In the genomic region with DNA sequence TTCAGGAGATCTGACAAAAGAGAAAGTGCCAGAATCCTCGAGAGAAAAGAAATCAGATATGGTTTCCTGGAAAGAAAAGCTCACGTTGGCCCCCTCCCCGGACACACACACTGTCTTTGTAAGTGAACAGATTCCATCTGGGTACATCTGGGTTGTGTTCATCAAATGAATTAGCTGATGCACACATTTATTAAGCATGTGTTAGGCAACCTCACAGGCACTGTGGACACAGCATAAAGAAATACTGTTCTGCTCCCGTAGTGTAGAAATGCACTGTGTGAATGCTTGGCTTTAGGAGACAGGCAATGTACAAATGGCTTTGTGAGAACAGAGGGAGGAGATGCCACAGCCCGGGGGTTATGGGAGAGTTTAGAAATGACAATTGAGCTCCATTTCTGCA, we compare ENCODE assay signal across 24 mouse cellular contexts.
DNase-seq lines count a peak whose midpoint lies in the region; ATAC-seq and TF ChIP-seq lines count a peak whose summit lies in the region.
"Had no signal": no experiment of that assay in that cellular context is flagged by ENCODE, and none has a peak within 500 bp of the region (broad histone marks: within the 10 kb centered on the region; RNA-seq: fewer than 3 reads in every experiment).

No protein-coding gene starts in this region.

- H3K9me3 ChIP-seq in hindbrain, embryonic 12.5 days (replicated peaks): no peaks in the 10 kb centered on the region
- H3K9me3 ChIP-seq in hindbrain, postnatal 0 days (ENCODE audit: low read length): no peaks in the 10 kb centered on the region
- no peaks in the 10 kb centered on the region for H3K9me3 ChIP-seq in midbrain, embryonic 11.5 days (ENCODE audit: control insufficient read depth, low read length)
- H3K9me3 ChIP-seq in midbrain, embryonic 16.5 days (replicated peaks; ENCODE audit: control insufficient read depth, low read length, poor library complexity, severe bottlenecking): no peaks in the 10 kb centered on the region
- no peaks in the 10 kb centered on the region for H3K9me3 ChIP-seq in neural tube, embryonic 13.5 days
- no peaks in the 10 kb centered on the region for H3K9me3 ChIP-seq in liver, embryonic 11.5 days (ENCODE audit: control insufficient read depth, low read length)
- H3K9me3 ChIP-seq: embryonic facial prominence, embryonic 13.5 days; forebrain, embryonic 13.5 days; heart, embryonic 10.5 days; kidney, embryonic 15.5 days; limb, embryonic 13.5 days; liver, embryonic 13.5 days; lung, embryonic 15.5 days had no signal

- 41% methylated on average over 5 of the region's 5 CpGs for WGBS in hindbrain, embryonic 12.5 days
- WGBS in hindbrain, postnatal 0 days: 35% methylated on average over 5 of the region's 5 CpGs
- WGBS in midbrain, embryonic 11.5 days: 67% methylated on average over 5 of the region's 5 CpGs
- WGBS in midbrain, embryonic 16.5 days: 44% methylated on average over 5 of the region's 5 CpGs
- 31% methylated on average over 5 of the region's 5 CpGs for WGBS in neural tube, embryonic 13.5 days
- WGBS in liver, embryonic 11.5 days: 78% methylated on average over 5 of the region's 5 CpGs

- H3K4me1 ChIP-seq in hindbrain, embryonic 12.5 days: peaks cover 16% of the 10 kb centered on the region
- H3K4me1 ChIP-seq in hindbrain, postnatal 0 days (ENCODE audit: insufficient read depth, low read length): no peaks in the 10 kb centered on the region
- H3K4me1 ChIP-seq in midbrain, embryonic 11.5 days (ENCODE audit: control insufficient read depth, insufficient read depth, low read length): no peaks in the 10 kb centered on the region
- H3K4me1 ChIP-seq in midbrain, embryonic 16.5 days (ENCODE audit: control insufficient read depth, insufficient read depth, low read length): peaks cover 3% of the 10 kb centered on the region; the same call in 1 of the 2 replicates
- peaks cover 37% of the 10 kb centered on the region for H3K4me1 ChIP-seq in neural tube, embryonic 13.5 days (replicated peaks)
- no peaks in the 10 kb centered on the region for H3K4me1 ChIP-seq in liver, embryonic 11.5 days (replicated peaks; ENCODE audit: control insufficient read depth, insufficient read depth, low read length)
- H3K4me1 ChIP-seq: embryonic facial prominence, embryonic 13.5 days; heart, embryonic 10.5 days; kidney, embryonic 15.5 days; liver, embryonic 13.5 days; lung, embryonic 15.5 days had no signal

- no peak for TF ChIP-seq POLR2A in brain, embryonic 14.5 days (IDR thresholded peaks at IDR 0.05; ENCODE audit: borderline replicate concordance, extremely low read depth, insufficient read depth, insufficient read length, poor library complexity, severe bottlenecking)

- H3K4me2 ChIP-seq in hindbrain, embryonic 12.5 days (replicated peaks): no peak overlapping the region
- no peak overlapping the region for H3K4me2 ChIP-seq in hindbrain, postnatal 0 days (ENCODE audit: low read depth, low read length)
- H3K4me2 ChIP-seq in midbrain, embryonic 11.5 days: no peak overlapping the region
- no peak overlapping the region for H3K4me2 ChIP-seq in midbrain, embryonic 16.5 days (ENCODE audit: low read length)
- H3K4me2 ChIP-seq in neural tube, embryonic 13.5 days: no peak overlapping the region
- no peak overlapping the region for H3K4me2 ChIP-seq in liver, embryonic 11.5 days
- H3K4me2 ChIP-seq: embryonic facial prominence, embryonic 13.5 days; forebrain, embryonic 13.5 days; kidney, embryonic 15.5 days; limb, embryonic 13.5 days; liver, embryonic 13.5 days; lung, embryonic 15.5 days had no signal

- H3K9ac ChIP-seq in hindbrain, embryonic 12.5 days: no peak overlapping the region
- H3K9ac ChIP-seq in hindbrain, postnatal 0 days (replicated peaks; ENCODE audit: low read length): no peak overlapping the region
- no peak overlapping the region for H3K9ac ChIP-seq in midbrain, embryonic 11.5 days (ENCODE audit: low read length)
- H3K9ac ChIP-seq in midbrain, embryonic 16.5 days (ENCODE audit: low read depth, low read length): no peak overlapping the region
- H3K9ac ChIP-seq in neural tube, embryonic 13.5 days: no peak overlapping the region
- H3K9ac ChIP-seq in liver, embryonic 11.5 days (ENCODE audit: low read depth, low read length): no peak overlapping the region
- H3K9ac ChIP-seq: embryonic facial prominence, embryonic 13.5 days; forebrain, embryonic 13.5 days; kidney, embryonic 15.5 days; limb, embryonic 13.5 days; liver, embryonic 13.5 days; lung, embryonic 15.5 days had no signal

- DNase-seq in hindbrain, postnatal 0 days (ENCODE audit: low spot score): no peak
- DNase-seq in midbrain, embryonic 11.5 days (ENCODE audit: low spot score, missing footprints): peak; percentile 85
- peak; percentile 31 for DNase-seq in brain, embryonic 14.5 days (ENCODE audit: low read depth)
- no peak for DNase-seq in liver, embryonic 11.5 days (ENCODE audit: low spot score)
- no peak for DNase-seq in heart, adult 18-20 months
- DNase-seq: adrenal gland, adult 2 months; cerebellum, adult 18-20 months; cerebellum, postnatal 14 days; gastrocnemius, adult 2 months; kidney, adult 11 months; kidney, postnatal 36 days; layer of hippocampus, postnatal 36 days; liver, embryonic 13.5 days had no signal

- H3K27ac ChIP-seq in hindbrain, embryonic 12.5 days: 0 out of 2 replicates have a peak overlapping the region, but pooled peaks have one; percentile 17
- no peak overlapping the region for H3K27ac ChIP-seq in hindbrain, postnatal 0 days
- no peak overlapping the region for H3K27ac ChIP-seq in midbrain, embryonic 11.5 days (ENCODE audit: low read depth, low read length)
- H3K27ac ChIP-seq in midbrain, embryonic 16.5 days (ENCODE audit: low read length): no peak overlapping the region
- peak overlapping the region; percentile 61 for H3K27ac ChIP-seq in neural tube, embryonic 13.5 days (replicated peaks)
- no peak overlapping the region for H3K27ac ChIP-seq in liver, embryonic 11.5 days (ENCODE audit: low read depth, low read length)
- H3K27ac ChIP-seq: embryonic facial prominence, embryonic 13.5 days; forebrain, embryonic 13.5 days; gastrocnemius, adult 2 months; heart, embryonic 10.5 days; kidney, embryonic 15.5 days; limb, embryonic 13.5 days; liver, embryonic 13.5 days; lung, embryonic 15.5 days; macrophage had no signal

- H3K4me3 ChIP-seq in hindbrain, embryonic 12.5 days: no peak overlapping the region
- no peak overlapping the region for H3K4me3 ChIP-seq in hindbrain, postnatal 0 days (ENCODE audit: low read length)
- H3K4me3 ChIP-seq in midbrain, embryonic 11.5 days (ENCODE audit: low read depth, low read length): no peak overlapping the region
- no peak overlapping the region for H3K4me3 ChIP-seq in midbrain, embryonic 16.5 days (ENCODE audit: low read depth, low read length)
- H3K4me3 ChIP-seq in neural tube, embryonic 13.5 days: no peak overlapping the region
- H3K4me3 ChIP-seq in liver, embryonic 11.5 days (ENCODE audit: low read depth, low read length): no peak overlapping the region
- H3K4me3 ChIP-seq: embryonic facial prominence, embryonic 13.5 days; forebrain, embryonic 13.5 days; gastrocnemius, adult 2 months; heart, embryonic 10.5 days; kidney, embryonic 15.5 days; limb, embryonic 13.5 days; liver, embryonic 13.5 days; lung, embryonic 15.5 days had no signal

- no peak for TF ChIP-seq CTCF in hindbrain, postnatal 0 days (IDR thresholded peaks at IDR 0.05; ENCODE audit: low read depth)
- no peak for TF ChIP-seq CTCF in brain, embryonic 14.5 days (IDR thresholded peaks at IDR 0.05; ENCODE audit: borderline replicate concordance, extremely low read depth, insufficient read depth, insufficient read length)

- ATAC-seq in hindbrain, embryonic 12.5 days (ENCODE audit: low FRiP score): peak; percentile 66; the same call in 1 of the 2 replicates
- ATAC-seq in hindbrain, postnatal 0 days: no peak
- ATAC-seq in midbrain, embryonic 11.5 days (ENCODE audit: low FRiP score): 0 out of 2 replicates have a peak, but pooled peaks have one; percentile 46
- no peak for ATAC-seq in midbrain, embryonic 16.5 days
- no peak for ATAC-seq in neural tube, embryonic 13.5 days (ENCODE audit: low read depth)
- ATAC-seq in liver, embryonic 11.5 days (replicated peaks; ENCODE audit: low FRiP score): no peak
- ATAC-seq: forebrain, embryonic 13.5 days had no signal

- no peaks in the 10 kb centered on the region for H3K36me3 ChIP-seq in hindbrain, embryonic 12.5 days
- no peaks in the 10 kb centered on the region for H3K36me3 ChIP-seq in hindbrain, postnatal 0 days (ENCODE audit: insufficient read depth, low read length)
- no peaks in the 10 kb centered on the region for H3K36me3 ChIP-seq in midbrain, embryonic 11.5 days (ENCODE audit: control insufficient read depth, insufficient read depth, low read length)
- H3K36me3 ChIP-seq in midbrain, embryonic 16.5 days (ENCODE audit: control insufficient read depth, insufficient read depth, low read length): no peaks in the 10 kb centered on the region
- H3K36me3 ChIP-seq in neural tube, embryonic 13.5 days: no peaks in the 10 kb centered on the region
- H3K36me3 ChIP-seq in liver, embryonic 11.5 days (ENCODE audit: control insufficient read depth, insufficient read depth, low read length): no peaks in the 10 kb centered on the region
- H3K36me3 ChIP-seq: embryonic facial prominence, embryonic 13.5 days; G1E; heart, embryonic 10.5 days; kidney, embryonic 15.5 days; limb, embryonic 13.5 days; liver, embryonic 13.5 days; lung, embryonic 15.5 days had no signal

- no peaks in the 10 kb centered on the region for H3K27me3 ChIP-seq in hindbrain, embryonic 12.5 days
- H3K27me3 ChIP-seq in hindbrain, postnatal 0 days (ENCODE audit: insufficient read depth, low read length): no peaks in the 10 kb centered on the region; the same call in 1 of the 2 replicates
- no peaks in the 10 kb centered on the region for H3K27me3 ChIP-seq in midbrain, embryonic 11.5 days (ENCODE audit: control insufficient read depth, insufficient read depth, low read length)
- H3K27me3 ChIP-seq in midbrain, embryonic 16.5 days (ENCODE audit: control insufficient read depth, insufficient read depth, low read depth, low read length): no peaks in the 10 kb centered on the region
- no peaks in the 10 kb centered on the region for H3K27me3 ChIP-seq in neural tube, embryonic 13.5 days
- no peaks in the 10 kb centered on the region for H3K27me3 ChIP-seq in liver, embryonic 11.5 days (replicated peaks; ENCODE audit: control insufficient read depth, insufficient read depth, low read length)
- H3K27me3 ChIP-seq: embryonic facial prominence, embryonic 13.5 days; forebrain, embryonic 13.5 days; kidney, embryonic 15.5 days; liver, embryonic 13.5 days; lung, embryonic 15.5 days had no signal

Comparison
In these comparisons a context has a peak if more than half of its experiments do, and no peak if none do; other contexts are left out.
1. ATAC-seq: peak in hindbrain, embryonic 12.5 days (single experiment) and midbrain, embryonic 11.5 days (single experiment); none in hindbrain, postnatal 0 days (single experiment), midbrain, embryonic 16.5 days (single experiment), neural tube, embryonic 13.5 days (single experiment) and liver, embryonic 11.5 days (single experiment).
2. H3K27ac ChIP-seq: peak in hindbrain, embryonic 12.5 days (single experiment) and neural tube, embryonic 13.5 days (single experiment); none in hindbrain, postnatal 0 days (single experiment), midbrain, embryonic 11.5 days (single experiment), midbrain, embryonic 16.5 days (single experiment) and liver, embryonic 11.5 days (single experiment).
3. DNase-seq: peak in midbrain, embryonic 11.5 days (single experiment) and brain, embryonic 14.5 days (single experiment); none in hindbrain, postnatal 0 days (single experiment), liver, embryonic 11.5 days (single experiment) and heart, adult 18-20 months (0 of 2).